Mouse (Mus musculus) myocyte (in vitro differentiated cells): ENCODE data around the gene Gm8773.

Experiments used
- MYOD1 ChIP-seq, 3 experiments: IDR thresholded peaks; one replicate each; pipeline ENCODE4 v1.6.1; 2011; ENCODE audit warnings: control low read depth in 2 of 3, low read depth in 2 of 3, mild to moderate bottlenecking in 2 of 3, moderate library complexity in 1 of 3; ENCODE audit not compliant: insufficient read length in 2 of 3, control insufficient read depth in 1 of 3
- POLR2A ChIP-seq: IDR thresholded peaks from one replicate; pipeline ENCODE4 v1.6.1; 2011; ENCODE audit warnings: low read depth, mild to moderate bottlenecking, control low read depth, moderate library complexity; ENCODE audit not compliant: insufficient read length

DNA sequence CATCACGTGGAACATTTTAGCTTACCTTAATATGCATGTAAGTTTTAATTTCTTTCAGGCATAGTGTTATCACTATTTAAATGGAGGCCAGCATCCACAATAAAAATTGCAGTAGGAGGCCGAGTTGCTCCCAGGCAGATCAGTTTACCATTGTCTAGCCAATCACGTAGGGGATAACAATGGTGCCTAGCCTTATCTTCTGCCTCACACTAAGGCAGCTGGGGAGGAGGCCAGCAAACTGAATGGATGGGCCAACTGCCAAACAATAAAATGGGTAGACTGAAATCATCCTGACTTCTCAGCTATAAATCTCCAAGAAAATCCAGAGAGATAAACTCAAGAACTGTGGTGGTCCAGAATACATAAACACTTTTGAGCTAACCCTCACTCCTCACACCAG lies 33.8 kb upstream of the Gm8773 start:
- TF ChIP-seq POLR2A, result no peak
- TF ChIP-seq MYOD1 (IDR thresholded peaks at IDR 0.05; ENCODE audit: control insufficient read depth in 1 of 3, insufficient read length in 2 of 3, low read depth in 2 of 3), result no peak
